Mouse (Mus musculus) midbrain, embryonic 14.5 days (tissue): ENCODE results near the gene Olfr1323. TPM values are rescaled to one million over a fixed set of nuclear protein-coding genes. Genes with fewer than 3 reads are reported as not detected.

Experiments
- ATAC-seq: fragments of 200-750 bp; cut with Nextera tagmentation; 2 replicates; pipeline ENCODE4 v1.8.0; 2017; ENCODE audit warnings: moderate number of reproducible peaks, moderate library complexity; ENCODE audit not compliant: low FRiP score, low TSS enrichment
- DNase-seq: peaks from one replicate; pipeline ENCODE4 v3.0.0-alpha.2; 2015
- H3K27ac ChIP-seq: fragments of 300-500 bp; sonication (generic); replicated peaks from 2 replicates; pipeline ENCODE4 v1.5.1; 2014; ENCODE audit warnings: mild to moderate bottlenecking, low read depth, low read length, moderate library complexity
- H3K27me3 ChIP-seq: fragments of 300-500 bp; sonication (generic); 2 replicates; pipeline ENCODE4 v1.6.1; 2014; ENCODE audit warnings: low read length, control low read depth, mixed read lengths; ENCODE audit not compliant: control insufficient read depth, insufficient read depth
- H3K36me3 ChIP-seq: fragments of 300-500 bp; sonication (generic); 2 replicates; pipeline ENCODE4 v1.6.1; 2014; ENCODE audit warnings: low read length, control low read depth; ENCODE audit not compliant: control insufficient read depth, insufficient read depth
- H3K4me1 ChIP-seq: fragments of 300-500 bp; sonication (generic); 2 replicates; pipeline ENCODE4 v1.6.1; 2014; ENCODE audit warnings: mild to moderate bottlenecking, antibody characterized with exemption, low read length, control low read depth; ENCODE audit not compliant: control insufficient read depth, insufficient read depth
- H3K4me2 ChIP-seq: fragments of 300-500 bp; sonication (generic); 2 replicates; pipeline ENCODE4 v1.6.1; 2014; ENCODE audit warnings: mild to moderate bottlenecking, low read length, moderate library complexity
- H3K4me3 ChIP-seq: fragments of 300-500 bp; sonication (generic); replicated peaks from 2 replicates; pipeline ENCODE4 v1.5.1; 2014; ENCODE audit warnings: low read depth, low read length
- H3K9ac ChIP-seq: fragments of 300-500 bp; sonication (generic); replicated peaks from 2 replicates; pipeline ENCODE4 v1.6.1; 2014; ENCODE audit warnings: mild to moderate bottlenecking, low read length, moderate library complexity
- H3K9me3 ChIP-seq: fragments of 300-500 bp; sonication (generic); 2 replicates; pipeline ENCODE4 v1.6.1; 2016; ENCODE audit warnings: low read length, control low read depth, mixed read lengths; ENCODE audit not compliant: control insufficient read depth
- WGBS: fragments of 180-500 bp; shearing (Covaris S2); extraction: QIAGEN DNeasy Blood & Tissue Kit; methylation state at CpG from one replicate; pipeline ENCODE4 v1.1.7; 2014; 5-methylcytosine and 5-hydroxymethylcytosine counted together
- polyA plus RNA-seq: library from polyadenylated mRNA; unstranded; fragments of >200 nt; fragmentation: Nextera tagmentation; extraction: Ambion mirVana; gene quantifications from 2 replicates; pipeline ENCODE4 v1.2.1, GENCODE M21; 2014

Olfr1323 gene
- polyA plus RNA-seq: not detected in 2 replicates

DNA sequence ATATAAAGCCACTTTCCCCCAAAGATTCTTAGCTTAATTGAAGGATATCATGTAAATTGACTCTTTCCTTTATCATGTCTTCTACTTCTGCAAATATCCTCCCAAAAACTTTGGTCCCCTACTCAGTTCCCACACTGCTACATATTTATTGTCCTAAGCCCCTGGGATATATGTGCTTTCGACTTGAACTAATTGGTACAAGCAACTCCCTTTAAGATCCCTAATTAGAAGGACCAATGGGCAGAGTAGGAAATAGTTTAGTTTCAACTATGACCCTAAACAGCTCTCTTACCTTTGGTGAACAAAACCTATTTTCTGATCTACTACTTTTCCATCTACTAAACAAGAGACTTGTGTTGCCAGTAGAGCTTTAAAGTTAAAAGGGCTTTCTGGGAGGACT lies at the start of gene Olfr1323:
Gene Olfr1323, minus strand, starts transcription at position 101 of the 400 bp plus-strand sequence.
- WGBS: 77% methylated on average over 1 of the region's 1 CpGs
- H3K9ac ChIP-seq: no peak within 1 kb of the TSS
- H3K4me3 ChIP-seq: no peak within 1 kb of the TSS
- no peaks in the 10 kb centered on the region for H3K27me3 ChIP-seq
- no peaks in the 10 kb centered on the region for H3K9me3 ChIP-seq
- no peaks in the 10 kb centered on the region for H3K36me3 ChIP-seq
- ATAC-seq (no peak), DNase-seq (no peak)
- H3K4me1 ChIP-seq: no peaks in the 10 kb centered on the region
- no peak within 1 kb of the TSS for H3K4me2 ChIP-seq
- H3K27ac ChIP-seq: no peak within 1 kb of the TSS

DNA sequence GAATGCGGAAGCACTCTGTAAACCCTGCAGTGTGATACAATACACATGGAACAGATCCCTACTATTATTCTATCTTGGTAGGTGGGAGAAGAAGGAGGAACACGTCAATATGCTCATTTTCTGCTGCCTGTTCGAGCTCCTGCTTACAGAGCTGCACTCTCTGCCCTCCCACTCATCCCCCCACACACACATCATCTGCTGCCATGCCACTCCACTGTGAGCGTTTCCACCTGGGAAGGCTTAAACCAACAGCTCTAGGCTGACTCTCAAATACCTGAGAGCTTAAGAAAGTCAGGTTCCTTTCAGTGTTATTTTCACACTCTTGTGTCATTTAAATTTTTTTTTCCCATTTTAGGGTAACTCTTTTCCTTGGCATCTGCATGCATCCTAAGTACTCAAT lies 6.9 kb downstream of the Olfr1323 start:
- Histone ChIP-seq H3K9ac (no peak overlapping the region), H3K9me3 (no peaks in the 10 kb centered on the region), H3K27ac (no peak overlapping the region), H3K4me1 (no peaks in the 10 kb centered on the region), H3K36me3 (no peaks in the 10 kb centered on the region), H3K27me3 (no peaks in the 10 kb centered on the region), H3K4me2 (no peak overlapping the region), H3K4me3 (no peak overlapping the region)
- no peak for DNase-seq
- ATAC-seq: no peak
- 41% methylated on average over 4 of the region's 4 CpGs for WGBS

Other genes starting within 250 kb of the Olfr1323 start
- gene Igsf1, start 221.6 kb downstream of the Olfr1323 start, polyA plus RNA-seq: 6.1 and 6.9 TPM in 2 replicates
- gene Olfr1322, start 127.9 kb downstream of the Olfr1323 start, polyA plus RNA-seq: not detected in 2 replicates